Mouse (Mus musculus): ENCODE data around the gene Dppa5a. TPM values are rescaled to one million over a fixed set of nuclear protein-coding genes. Genes with fewer than 3 reads are reported as not detected.
"Not testable (repeated sequence)": the region's sequence is repeated elsewhere in the genome, so short reads cannot be mapped to it uniquely, and the experiment has no call there.

Dppa5a gene
- total RNA-seq (2021) = not detected

- not testable (repeated sequence) for DNase-seq
Observed at GRCm38 (mm10) chr9:78367959-78368358, at the start of gene Dppa5a. Gene Dppa5a (minus strand): TSS chr9:78368177.

GRCm38 (mm10) chr9:78401596-78401995, 33.6 kb upstream of the Dppa5a start:
- no peak for DNase-seq

- DNase-seq = no peak
Observed at GRCm38 (mm10) chr9:78400570-78400969, 32.6 kb upstream of the Dppa5a start.

- DNase-seq = no peak
Observed at GRCm38 (mm10) chr9:78396517-78396916, 28.5 kb upstream of the Dppa5a start.

GRCm38 (mm10) chr9:78395630-78396351, 27.8 kb upstream of the Dppa5a start, which contains the start of gene Ddx43:
Gene Ddx43 (plus strand): TSS chr9:78395777.
- peak; percentile 15 to 21 for DNase-seq

- no peak for DNase-seq
Observed at GRCm38 (mm10) chr9:78395244-78395629, 27.3 kb upstream of the Dppa5a start.

- DNase-seq = no peak
Observed at GRCm38 (mm10) chr9:78394602-78395001, 26.6 kb upstream of the Dppa5a start.

GRCm38 (mm10) chr9:78393741-78394140, 25.8 kb upstream of the Dppa5a start:
- no peak for DNase-seq

DNA sequence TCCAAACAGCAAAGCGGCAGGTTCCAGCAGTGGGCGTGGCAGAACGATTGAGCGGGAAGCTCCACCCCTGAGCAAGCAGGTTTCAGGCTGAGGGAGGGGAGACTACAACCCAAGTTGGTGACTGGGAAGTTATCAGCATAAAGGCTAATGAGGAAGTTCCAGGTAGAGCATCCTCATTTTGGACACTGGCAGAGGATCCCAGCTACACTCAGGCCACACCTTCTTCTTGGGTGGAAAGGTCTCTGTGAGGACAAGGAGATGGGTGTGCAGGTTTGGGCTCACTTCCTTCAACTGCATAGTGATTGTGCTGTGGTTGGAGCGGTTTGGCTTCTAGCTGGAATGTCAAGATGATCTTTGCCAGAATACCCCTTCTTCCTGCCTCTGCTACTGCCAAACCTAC, 22.0 kb upstream of the Dppa5a start:
- DNase-seq = no peak

DNA sequence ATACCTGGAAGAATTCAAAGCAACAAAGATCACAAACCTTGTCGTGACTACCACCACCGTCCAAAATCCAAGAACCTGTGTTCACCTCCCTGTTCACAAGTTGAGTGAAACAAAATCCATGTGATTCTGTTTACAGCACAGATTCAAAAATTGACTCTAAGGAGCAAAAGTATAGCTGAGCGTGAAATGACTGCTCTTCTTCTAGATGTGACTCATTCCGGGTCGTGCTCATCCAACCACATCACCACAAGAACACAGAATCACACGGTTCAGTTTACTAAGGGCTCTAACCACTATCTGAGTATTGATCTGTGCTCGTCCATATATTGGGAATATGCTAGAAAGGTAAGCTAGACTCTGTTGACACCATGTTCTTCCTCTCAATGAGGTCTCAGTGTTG, 19.0 kb upstream of the Dppa5a start:
- DNase-seq = no peak

DNA sequence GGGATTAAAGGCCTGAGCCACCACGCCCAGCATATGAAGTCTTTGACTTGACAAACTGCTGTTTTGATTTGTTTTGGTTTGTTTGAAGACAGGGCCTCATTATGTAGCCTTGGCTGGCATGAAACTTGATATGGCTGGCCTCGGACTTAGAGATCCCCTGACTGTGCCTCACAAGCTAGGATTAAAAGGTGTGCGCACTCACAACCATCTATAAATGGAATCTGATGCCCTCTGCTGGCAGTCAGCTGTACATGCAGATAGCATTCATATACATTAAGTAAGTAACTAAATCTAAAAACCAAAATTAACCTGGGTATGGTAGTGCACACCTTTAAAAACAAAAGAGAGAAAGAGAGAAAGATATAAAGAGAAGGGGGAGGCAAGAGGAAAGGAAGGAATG, 17.9 kb upstream of the Dppa5a start:
- no peak for DNase-seq

DNA sequence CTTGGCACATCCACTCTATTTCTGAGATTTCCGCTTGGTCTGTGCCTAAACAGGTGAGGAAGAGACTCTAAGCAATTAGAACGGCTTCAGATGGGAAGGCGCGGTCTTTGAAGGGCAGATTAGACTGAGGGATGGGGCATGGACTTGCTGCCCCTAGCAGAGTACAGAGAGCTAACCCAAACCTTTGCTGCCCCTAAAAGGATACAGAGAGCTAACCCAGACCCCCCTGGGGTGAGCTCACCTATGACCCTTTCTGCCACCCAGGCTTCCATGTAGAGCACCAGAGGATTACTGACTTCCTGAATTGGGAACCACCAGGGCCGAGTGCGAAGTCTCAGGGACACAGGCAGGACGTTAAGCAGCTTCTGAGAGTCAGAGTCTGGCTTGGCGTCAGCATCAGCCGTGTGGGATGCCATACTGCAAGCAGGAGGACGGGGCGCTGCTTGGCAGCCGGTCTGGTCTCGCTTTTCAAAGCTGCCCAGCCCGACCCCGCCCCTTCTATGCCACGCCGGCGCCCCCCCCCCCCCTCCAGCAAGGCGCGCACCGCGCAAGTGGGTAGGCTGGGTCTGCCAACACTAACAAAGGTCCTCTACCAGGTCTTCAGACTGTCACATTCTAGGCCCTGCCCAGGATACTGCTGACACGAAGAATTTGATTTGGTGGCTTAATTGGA, 10.3 kb upstream of the Dppa5a start, which contains the start of gene Ooep:
Gene Ooep (minus strand): TSS at position 613 of the 673 bp plus-strand sequence.
- DNase-seq = peak; percentile 1 to 5

- DNase-seq = no peak
Observed at GRCm38 (mm10) chr9:78377546-78377945, 9.6 kb upstream of the Dppa5a start.

GRCm38 (mm10) chr9:78375486-78375885, 7.5 kb upstream of the Dppa5a start:
- no peak for DNase-seq

DNA sequence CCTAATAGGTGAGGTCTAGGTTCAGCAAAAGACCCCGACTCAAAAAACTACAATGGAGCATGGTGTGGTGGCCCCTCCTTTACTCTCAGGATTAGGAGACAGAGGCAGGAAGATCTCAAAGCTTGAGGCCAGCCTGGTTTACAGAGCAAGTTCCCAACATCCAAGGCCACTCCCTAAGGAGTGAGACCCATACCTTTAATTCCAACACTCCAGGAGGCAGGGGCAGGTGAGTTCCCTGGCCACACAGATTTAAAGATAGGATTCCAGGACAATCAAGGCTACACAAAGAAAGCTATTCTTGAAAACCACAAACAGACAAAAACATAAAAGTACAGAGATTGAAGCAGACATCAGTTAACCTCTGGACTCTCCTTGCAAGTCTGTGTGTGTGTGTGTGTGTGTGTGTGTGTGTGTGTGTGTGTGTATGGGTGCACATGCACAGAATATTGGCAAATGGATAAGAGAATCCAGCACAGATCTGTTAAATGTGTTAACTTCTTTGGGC, 7.0 kb upstream of the Dppa5a start:
- no peak for DNase-seq

DNA sequence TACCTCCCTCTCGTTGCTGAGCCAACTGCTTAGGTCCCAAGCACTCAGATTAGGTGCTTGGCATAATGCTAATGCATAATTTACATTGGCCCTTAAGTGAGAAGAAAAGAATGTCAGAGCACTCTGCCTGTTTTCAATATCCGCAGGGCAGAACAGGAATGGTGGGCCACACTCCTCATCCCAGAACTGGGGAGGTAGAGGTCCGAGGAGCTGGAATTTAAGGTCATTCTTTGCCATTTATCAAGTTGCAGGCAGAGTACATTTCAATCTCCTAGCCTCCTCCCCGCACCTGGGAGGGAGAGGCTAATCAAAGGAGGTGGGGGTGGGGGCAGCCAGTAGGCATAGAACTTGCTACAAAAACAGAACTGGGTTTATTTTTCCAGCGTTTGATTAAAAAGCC, 6.4 kb upstream of the Dppa5a start:
- no peak for DNase-seq

DNA sequence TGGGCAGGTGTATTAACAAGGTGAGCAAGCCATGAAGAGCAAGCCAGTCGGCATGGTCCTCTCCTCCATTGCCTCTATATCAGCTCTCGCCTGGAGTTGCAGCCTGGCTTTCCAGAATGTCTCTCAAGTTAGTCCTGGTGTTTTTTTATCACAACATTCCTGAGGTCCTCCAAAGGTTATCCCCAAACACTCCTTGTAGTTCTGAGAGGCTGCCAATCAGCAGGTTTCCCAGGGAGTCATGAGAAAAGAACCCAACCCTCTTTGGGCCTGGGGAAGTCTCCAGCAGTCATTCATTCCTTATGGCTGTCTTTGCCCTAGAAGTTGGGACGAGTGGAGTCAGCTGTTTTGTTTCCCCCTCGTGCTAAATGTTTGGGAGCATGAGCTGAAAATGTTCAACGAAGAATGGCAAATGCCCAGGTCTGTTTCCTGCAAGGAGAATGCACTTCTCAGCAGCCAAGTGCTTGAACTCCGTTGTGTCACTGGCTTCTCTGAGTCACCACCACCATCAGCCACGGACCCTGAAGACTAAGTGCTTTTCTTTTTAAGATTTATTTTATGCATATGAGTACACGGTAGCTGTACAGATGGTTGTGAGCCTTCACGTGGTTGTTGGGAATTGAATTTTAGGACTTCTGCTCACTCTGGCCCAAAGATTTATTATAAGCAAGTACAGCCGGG, 5.0 kb upstream of the Dppa5a start:
- no peak for DNase-seq

- DNase-seq = no peak
Observed at GRCm38 (mm10) chr9:78371441-78371840, 3.5 kb upstream of the Dppa5a start.

- no peak for DNase-seq
Observed at GRCm38 (mm10) chr9:78369786-78370185, 1.8 kb upstream of the Dppa5a start.

- DNase-seq = no peak
Observed at GRCm38 (mm10) chr9:78369349-78369748, 1.4 kb upstream of the Dppa5a start.

DNA sequence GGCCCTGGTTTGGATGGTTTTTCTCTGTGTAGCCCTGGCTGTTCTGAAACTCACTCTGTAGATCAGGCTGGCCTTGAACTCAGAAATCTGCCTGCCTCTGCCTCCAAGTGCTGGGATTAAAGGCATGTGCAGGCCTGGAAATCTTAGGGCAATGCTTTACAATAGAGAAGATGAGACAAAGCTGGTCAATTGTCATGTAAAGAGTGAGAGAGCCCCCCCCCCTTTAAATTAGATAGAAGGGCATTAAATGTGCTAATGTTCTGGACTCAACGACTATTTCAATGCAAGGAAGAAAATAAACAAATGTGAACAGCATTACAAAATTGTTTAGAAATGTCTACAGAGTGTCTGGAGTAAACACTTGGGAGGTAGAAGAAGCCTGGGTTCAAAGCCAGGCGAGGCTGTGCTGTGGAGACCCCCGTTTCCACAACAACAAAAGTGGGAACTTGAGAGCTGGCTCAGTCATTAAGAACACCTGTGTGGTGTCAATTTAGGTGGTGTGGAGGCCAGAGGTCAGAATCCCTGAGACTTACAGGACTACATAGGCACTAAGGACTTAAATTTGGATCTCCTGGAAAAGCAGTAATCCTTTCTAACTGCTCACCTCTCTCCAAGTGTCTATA, 805 bp upstream of the Dppa5a start:
- no peak for DNase-seq

GRCm38 (mm10) chr9:78365850-78366544, 2.0 kb downstream of the Dppa5a start:
- DNase-seq = no peak
